Mouse (Mus musculus): ENCODE results near the gene Rnf40. TPM values are rescaled to one million over a fixed set of nuclear protein-coding genes. Genes with fewer than 3 reads are reported as not detected.
A peak's percentile ranks its signal among the peaks of the same experiment; 100 is the strongest.

Gene Rnf40
- 10 to 100 TPM; 26.9 to 37.8 TPM for total RNA-seq (2021)
- long read RNA-seq, experiment 1, full-length matches to known transcripts, result 69 of 93 reads
- long read RNA-seq, experiment 1, partial matches to known transcripts, result 12 of 93 reads
- long read RNA-seq, experiment 1, other reads (novel, unspliced or antisense), result 12 of 93 reads
- long read RNA-seq, experiment 2, full-length matches to known transcripts, result 46 of 68 reads
- long read RNA-seq, experiment 2, partial matches to known transcripts, result 8 of 68 reads
- long read RNA-seq, experiment 2, other reads (novel, unspliced or antisense), result 14 of 68 reads

DNA sequence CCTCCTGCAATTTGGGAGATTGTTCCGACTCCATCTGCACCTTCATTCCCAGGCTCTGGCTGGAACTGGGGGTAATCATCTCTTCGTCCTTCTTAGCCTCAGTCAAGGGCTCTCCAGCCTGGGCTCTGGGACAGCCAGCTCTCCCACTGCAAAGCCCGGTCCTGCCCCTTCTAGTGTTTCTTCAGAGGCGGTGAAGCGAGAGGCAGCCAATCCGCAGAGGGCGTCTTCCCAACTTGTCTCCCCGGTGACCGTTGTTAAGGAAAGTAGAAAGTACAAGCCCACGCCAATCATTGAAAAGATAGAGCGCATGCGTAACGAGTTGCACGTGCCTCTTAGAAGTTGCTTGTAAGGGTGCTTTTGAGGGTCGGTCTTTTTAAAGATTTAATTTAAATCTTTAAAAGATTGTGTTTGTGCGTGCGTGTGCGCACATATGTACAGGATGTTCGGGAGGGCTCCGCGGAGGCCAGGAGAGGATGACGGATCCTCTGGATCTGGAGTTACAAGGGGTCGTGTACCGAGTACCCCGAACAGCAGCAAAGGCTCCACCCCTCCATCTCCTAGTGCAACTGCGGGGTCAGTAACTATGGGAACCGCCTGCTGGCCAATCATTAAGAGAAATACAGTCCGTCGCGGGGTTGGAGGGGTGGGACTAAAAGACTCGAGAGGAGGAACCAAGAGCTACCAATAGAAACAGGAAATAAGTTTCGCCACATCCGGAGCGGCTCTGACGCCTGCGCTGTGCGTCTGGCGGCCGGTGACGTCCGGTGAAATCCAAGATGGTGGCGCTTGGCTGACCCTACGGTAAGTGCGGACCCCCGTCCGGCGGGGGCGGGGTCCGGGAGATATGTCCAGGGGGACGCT, at the start of gene Rnf40, which contains the start of gene Ccdc189:
Gene Rnf40, plus strand, starts transcription at position 757 of the 861 bp plus-strand sequence.
Gene Ccdc189, minus strand, starts transcription at position 585 of the 861 bp plus-strand sequence.
- DNase-seq, result peak; percentile 82

DNA sequence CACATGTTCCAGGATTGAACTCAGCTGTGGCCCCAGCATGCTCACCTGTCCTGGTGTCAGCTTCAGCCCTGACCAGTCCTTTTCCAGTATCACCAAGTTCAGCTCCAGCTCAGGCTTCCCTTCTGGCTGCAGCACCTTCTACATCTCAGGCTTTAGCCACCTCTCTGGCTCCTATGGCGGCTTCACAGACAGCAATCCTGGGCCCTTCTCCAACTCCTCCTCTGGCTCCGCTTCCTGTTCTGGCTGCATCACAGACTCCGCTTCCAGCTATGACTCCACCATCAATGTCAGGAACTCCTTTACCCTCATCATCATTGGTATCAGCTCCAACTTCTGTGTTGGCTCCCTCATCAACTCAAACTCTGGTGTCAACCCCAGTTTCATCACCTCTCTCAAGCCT, 46.9 kb upstream of the Rnf40 start:
- no peak for DNase-seq

- DNase-seq, result no peak
These were observed 39.3 kb upstream of the Rnf40 start for GRCm38 (mm10) chr7:127549116-127549835.

GRCm38 (mm10) chr7:127551558-127551957, 37.0 kb upstream of the Rnf40 start:
- DNase-seq, result no peak

DNA sequence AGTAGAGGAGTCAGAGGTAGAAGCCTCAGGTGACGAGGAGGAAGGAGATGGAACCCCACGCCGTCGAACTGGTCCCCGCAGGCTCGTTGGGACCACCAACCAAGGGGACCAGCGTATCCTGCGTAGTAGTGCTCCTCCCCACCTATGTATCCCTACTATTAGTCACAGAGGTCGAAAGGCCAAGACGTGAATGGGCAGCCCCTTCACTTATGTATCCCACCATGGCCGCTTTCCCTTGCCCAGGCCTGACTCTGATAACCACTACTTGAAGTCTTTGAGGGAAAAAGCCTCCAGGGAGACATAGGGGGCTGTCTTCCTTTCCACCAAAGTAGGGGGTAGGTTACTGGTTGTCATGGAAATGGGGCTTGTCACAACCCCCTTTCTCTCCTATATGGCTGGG, 28.0 kb upstream of the Rnf40 start:
- DNase-seq, result no peak

DNA sequence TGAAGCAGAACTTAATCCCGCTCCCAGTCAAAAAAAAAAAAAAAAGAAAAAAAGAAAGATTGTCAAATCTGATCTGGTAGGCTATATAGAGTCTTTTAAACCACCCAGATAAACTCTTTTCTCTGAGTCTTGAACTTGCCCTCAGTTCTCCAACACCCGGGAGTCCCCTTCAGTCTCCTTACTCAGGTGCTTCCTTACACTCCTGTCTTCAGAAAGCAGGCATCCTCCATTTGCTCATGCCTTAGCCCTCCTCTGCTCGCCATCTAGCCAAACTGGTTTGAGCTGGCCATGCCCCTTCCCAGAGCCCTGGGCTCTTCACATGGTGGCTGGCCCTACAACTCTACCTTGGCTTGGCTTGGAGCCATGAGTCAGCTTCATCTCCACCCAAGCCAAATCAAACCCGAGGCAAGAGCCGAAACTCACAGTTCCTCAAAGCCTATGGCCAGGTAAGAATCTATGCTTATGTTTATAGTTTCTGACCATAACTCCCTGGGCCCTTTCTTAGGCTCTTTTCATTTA, 27.2 kb upstream of the Rnf40 start, which contains the start of gene Tmem265:
Gene Tmem265, plus strand, starts transcription at position 51 of the 519 bp plus-strand sequence.
- no peak for DNase-seq

- no peak for DNase-seq
These were observed 24.0 kb upstream of the Rnf40 start for GRCm38 (mm10) chr7:127564381-127565150.

GRCm38 (mm10) chr7:127572895-127573471, 15.6 kb upstream of the Rnf40 start, which contains the start of gene Phkg2:
TSS of gene Phkg2 (plus strand) at chr7:127573340.
- peak; percentile 77 for DNase-seq

GRCm38 (mm10) chr7:127573503-127574008, 15.0 kb upstream of the Rnf40 start:
- no peak for DNase-seq

GRCm38 (mm10) chr7:127574115-127574514, 14.5 kb upstream of the Rnf40 start:
- no peak for DNase-seq

DNA sequence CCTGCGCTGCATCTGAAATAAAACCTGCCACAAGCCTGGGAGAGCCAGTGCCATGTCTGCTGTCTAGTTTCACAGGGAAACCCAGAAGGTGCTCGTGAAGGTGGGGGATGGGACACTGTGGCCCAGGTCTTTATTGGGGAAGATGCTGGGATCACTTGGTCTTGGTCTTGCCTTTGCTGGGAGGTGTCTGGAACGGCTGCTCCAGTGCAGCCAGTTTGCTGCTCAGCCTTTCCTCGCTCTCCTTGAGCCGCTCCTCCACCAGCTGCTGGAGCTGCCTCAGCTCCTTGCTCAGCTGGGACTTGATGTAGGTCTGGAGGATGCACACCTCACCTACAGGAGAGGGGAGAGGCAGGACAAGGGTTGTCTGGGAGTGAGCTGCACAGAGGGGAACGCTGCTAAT, 5.3 kb upstream of the Rnf40 start:
- DNase-seq, result no peak

GRCm38 (mm10) chr7:127585031-127585430, 3.5 kb upstream of the Rnf40 start:
- DNase-seq, result no peak

GRCm38 (mm10) chr7:127586149-127586548, 2.4 kb upstream of the Rnf40 start:
- no peak for DNase-seq

DNA sequence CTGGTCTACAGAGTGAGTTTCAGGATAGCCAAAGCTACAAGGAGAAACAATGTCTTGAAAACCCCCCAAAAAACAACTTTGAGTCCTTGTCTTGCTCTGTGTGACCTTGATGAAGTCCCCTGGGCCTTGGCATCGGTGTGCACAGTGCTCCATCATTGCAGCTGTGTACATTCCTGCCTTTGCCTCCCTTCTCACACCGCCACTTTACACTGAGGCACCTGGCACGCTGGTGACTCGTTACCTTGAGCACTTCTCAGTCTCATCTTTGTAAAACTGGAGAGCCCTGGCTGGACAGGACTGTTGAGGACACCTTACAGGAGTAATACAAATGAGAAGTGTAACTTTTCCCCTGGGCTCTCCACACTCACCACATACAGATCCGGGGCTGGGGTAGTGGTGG, 1.4 kb upstream of the Rnf40 start:
- no peak for DNase-seq

DNA sequence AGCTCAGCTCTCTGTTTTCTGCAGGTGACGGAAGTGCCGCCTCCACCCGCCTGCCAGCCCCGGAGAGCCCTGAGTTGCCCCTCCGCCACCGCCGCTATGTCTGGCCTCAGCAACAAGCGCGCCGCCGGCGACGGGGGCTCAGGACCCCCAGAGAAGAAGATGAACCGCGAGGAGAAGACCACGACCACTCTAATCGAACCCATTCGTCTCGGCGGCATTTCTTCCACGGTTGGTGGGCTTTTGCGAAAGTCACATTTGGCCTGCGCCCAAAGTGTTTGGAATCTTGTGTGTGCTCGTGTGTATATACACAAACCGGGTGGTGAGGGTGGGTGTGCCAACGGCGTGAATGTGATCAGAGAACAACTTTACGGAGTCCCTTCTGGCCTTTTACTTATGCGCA, 334 bp downstream of the Rnf40 start:
- no peak for DNase-seq

- no peak for DNase-seq
These were observed 1.1 kb downstream of the Rnf40 start for GRCm38 (mm10) chr7:127589637-127590036.

DNA sequence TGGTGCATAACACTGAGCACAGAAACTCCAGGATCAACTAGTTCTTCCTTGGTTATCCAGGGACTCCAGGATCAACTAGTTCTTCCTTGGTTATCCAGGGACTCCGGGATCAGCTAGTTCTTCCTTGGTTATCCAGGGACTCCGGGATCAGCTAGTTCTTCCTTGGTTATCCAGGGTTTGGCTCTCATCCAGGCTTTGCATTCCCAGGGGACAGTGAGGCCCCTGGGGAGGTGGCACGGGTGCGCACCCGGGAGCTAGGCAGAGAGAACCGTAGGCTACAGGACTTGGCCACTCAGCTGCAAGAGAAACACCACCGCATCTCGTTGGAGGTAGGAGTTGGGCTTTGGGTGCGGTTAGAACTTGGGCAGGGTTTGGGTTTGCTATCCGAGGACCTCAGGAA, 2.5 kb downstream of the Rnf40 start:
- DNase-seq, result no peak

DNA sequence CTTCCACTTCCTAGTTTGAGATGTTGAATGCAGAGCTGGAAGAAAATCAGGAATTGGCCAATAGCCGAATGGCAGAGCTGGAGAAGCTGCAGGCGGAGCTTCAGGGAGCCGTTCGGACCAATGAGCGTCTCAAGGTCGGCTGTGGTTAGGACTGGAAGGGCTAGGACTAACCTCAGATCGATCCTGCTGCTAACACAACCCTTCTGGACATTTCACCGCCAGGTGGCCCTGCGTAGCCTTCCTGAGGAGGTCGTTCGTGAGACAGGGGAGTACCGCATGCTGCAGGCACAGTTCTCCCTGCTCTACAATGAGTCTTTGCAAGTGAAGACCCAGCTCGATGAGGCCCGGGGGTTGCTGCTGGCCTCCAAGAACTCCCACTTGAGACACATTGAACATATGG, 4.0 kb downstream of the Rnf40 start:
- no peak for DNase-seq

- DNase-seq, result no peak
These were observed 8.2 kb downstream of the Rnf40 start for GRCm38 (mm10) chr7:127596747-127597146.

GRCm38 (mm10) chr7:127600612-127601011, 12.0 kb downstream of the Rnf40 start:
- no peak for DNase-seq

- no peak for DNase-seq
These were observed 13.2 kb downstream of the Rnf40 start for GRCm38 (mm10) chr7:127601735-127602134.
